Mouse (Mus musculus) urinary bladder, adult 18-20 months (tissue): ENCODE measurements at regions not wholly inside any gene's neighbourhood (a gene's known extent, or its start where the extent isn't known, plus 50 kb on each side); places are given as distances from the start of the nearest gene placed in this dataset.

Experiments
- DNase-seq, 2 experiments: peaks; one replicate each; pipeline ENCODE4 v3.0.0; 2022; ENCODE audit warnings: low spot score in 2 of 2, mixed read lengths in 2 of 2

DNA sequence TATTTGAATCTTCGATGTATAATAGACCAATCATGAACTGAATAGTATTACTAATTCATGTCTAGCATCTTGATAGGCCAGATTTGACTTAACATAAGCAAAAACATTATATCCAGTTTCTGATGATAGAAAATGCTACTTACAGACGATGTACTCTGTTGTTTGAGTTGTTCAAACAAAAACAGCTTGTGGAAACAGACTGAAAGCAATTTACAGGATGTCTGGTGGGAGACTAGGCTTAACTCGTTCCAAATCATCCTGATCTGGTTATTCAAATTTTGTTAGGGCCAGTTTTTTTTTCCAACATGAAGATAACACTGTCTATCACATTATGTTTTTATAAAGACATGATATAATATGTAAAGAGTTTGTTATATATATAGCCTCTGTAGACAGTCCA, 369.4 kb upstream of the Igbp1b start:
- no peak for DNase-seq

- DNase-seq: no peak
Observed at GRCm38 (mm10) chr6:139014526-139014925, 356.2 kb upstream of the Igbp1b start.

DNA sequence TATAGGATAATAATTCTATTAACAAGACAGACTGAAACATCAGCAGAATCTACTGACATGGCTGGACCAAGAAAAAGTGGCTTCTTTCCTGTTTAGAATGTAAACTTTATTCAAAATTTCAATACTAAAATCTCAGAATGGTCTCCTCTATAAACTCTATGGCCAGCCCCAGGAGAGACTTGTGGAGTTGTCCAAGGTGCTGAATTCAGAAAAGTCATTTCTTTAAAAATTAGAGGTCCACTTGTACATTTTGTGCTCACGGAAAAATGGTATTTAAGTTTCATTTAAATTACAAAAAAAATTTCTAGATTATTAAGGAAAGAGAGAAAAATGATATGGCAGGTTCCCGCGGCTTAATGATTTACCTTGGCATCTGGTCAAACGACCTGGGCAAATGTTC, 352.2 kb upstream of the Igbp1b start:
- DNase-seq: no peak
